Mouse (Mus musculus) ES-Bruce4 (cell line): ENCODE results near the gene Rasgef1c. TPM values are rescaled to one million over a fixed set of nuclear protein-coding genes. Genes with fewer than 3 reads are reported as not detected.

Experiments used
- H3K27ac ChIP-seq: 2 replicates; pipeline ENCODE4 v1.5.1; 2012; ENCODE audit warnings: low read length, inconsistent platforms; ENCODE audit not compliant: insufficient read depth
- H3K27me3 ChIP-seq: 2 replicates; pipeline ENCODE4 v1.6.1; 2012; ENCODE audit warnings: mild to moderate bottlenecking, low read length, inconsistent platforms; ENCODE audit not compliant: control insufficient read depth, poor library complexity, insufficient read depth, severe bottlenecking
- H3K36me3 ChIP-seq: 2 replicates; pipeline ENCODE4 v1.6.1; 2012; ENCODE audit warnings: inconsistent platforms, mild to moderate bottlenecking, low read length, moderate library complexity; ENCODE audit not compliant: control insufficient read depth, poor library complexity, insufficient read depth, severe bottlenecking
- H3K4me1 ChIP-seq: one replicate; pipeline ENCODE4 v1.8.1; 2011; ENCODE audit warnings: low read length; ENCODE audit not compliant: control insufficient read depth, insufficient read depth
- H3K4me3 ChIP-seq: 2 replicates; pipeline ENCODE4 v1.5.1; 2011; ENCODE audit warnings: low read depth, mild to moderate bottlenecking, low read length
- H3K9ac ChIP-seq: 2 replicates; pipeline ENCODE4 v1.6.1; 2012; ENCODE audit warnings: low read depth, mild to moderate bottlenecking, inconsistent platforms; ENCODE audit not compliant: poor library complexity, severe bottlenecking
- H3K9me3 ChIP-seq: replicated peaks from 2 replicates; pipeline ENCODE4 v1.6.1; 2012; ENCODE audit warnings: mild to moderate bottlenecking, low read length, inconsistent platforms; ENCODE audit not compliant: control insufficient read depth, poor library complexity, insufficient read depth, severe bottlenecking
- CTCF ChIP-seq: IDR thresholded peaks from one replicate; pipeline ENCODE4 v1.8.1; 2011; ENCODE audit warnings: low read depth, low read length
- EP300 ChIP-seq: IDR thresholded peaks from 2 replicates; pipeline ENCODE4 v1.6.1; 2011; ENCODE audit warnings: low read depth, low read length; ENCODE audit not compliant: insufficient read depth
- POLR2A ChIP-seq: IDR thresholded peaks from one replicate; pipeline ENCODE4 v1.8.1; 2011; ENCODE audit warnings: low read length; ENCODE audit not compliant: insufficient read depth
- polyA plus RNA-seq: library from polyadenylated mRNA; stranded (reverse); fragments of >200 nt; gene quantifications from 2 replicates; pipeline ENCODE4 v1.2.4, GENCODE M21; 2011; ENCODE audit warnings: low read depth; ENCODE audit not compliant: missing spikeins, insufficient read depth, insufficient read length

Gene Rasgef1c
- polyA plus RNA-seq, 1 experiment: not detected

DNA sequence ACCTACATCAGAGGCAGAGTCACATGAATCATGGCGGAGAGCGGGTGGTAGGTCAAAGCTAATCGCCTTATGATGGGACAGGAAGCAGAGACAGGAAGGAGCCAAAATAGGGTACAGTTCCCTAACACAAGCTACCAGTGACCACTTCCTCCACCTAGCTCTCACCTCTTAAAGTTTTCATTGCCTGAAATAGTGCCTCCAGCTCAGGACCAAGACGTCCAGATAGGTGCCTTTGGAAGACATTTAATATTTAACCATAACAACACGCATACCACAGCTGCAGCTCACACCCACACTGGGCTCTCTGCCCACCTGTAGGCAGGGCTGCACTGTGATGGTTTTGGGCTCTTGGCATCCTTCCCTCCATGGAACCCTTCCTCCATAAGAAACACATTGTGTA, 95.7 kb downstream of the Rasgef1c start:
- Histone ChIP-seq H3K27me3 (no peaks in the 10 kb centered on the region), H3K4me3 (no peak overlapping the region), H3K27ac (no peak overlapping the region), H3K4me1 (no peaks in the 10 kb centered on the region), H3K9ac (no peak overlapping the region), H3K9me3 (no peaks in the 10 kb centered on the region), H3K36me3 (no peaks in the 10 kb centered on the region)
- no peak for TF ChIP-seq EP300

DNA sequence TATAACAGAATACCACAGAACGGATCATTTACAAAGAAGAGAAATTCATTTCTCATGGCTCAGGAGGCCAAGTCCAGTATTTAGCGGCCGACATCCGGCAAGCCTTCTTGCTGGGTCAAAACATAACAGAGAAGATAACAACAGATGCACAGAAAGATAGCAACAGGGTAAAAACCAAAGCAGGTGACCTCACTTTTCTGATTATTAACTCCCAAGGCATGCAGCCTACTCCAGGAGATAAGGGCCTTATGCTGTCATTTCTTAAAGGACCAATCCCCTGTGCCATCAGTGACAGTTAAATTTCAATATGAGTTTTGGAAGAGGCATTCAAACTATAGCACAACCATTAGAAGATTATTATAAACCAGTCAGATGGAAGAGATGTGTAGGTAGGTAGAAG, 101.2 kb downstream of the Rasgef1c start:
- H3K9ac ChIP-seq: no peak overlapping the region
- no peaks in the 10 kb centered on the region for H3K36me3 ChIP-seq
- no peak overlapping the region for H3K27ac ChIP-seq
- H3K4me3 ChIP-seq: no peak overlapping the region
- H3K27me3 ChIP-seq: no peaks in the 10 kb centered on the region
- TF ChIP-seq EP300 (no peak), POLR2A (no peak), CTCF (no peak)
- H3K4me1 ChIP-seq: no peaks in the 10 kb centered on the region
- no peaks in the 10 kb centered on the region for H3K9me3 ChIP-seq

DNA sequence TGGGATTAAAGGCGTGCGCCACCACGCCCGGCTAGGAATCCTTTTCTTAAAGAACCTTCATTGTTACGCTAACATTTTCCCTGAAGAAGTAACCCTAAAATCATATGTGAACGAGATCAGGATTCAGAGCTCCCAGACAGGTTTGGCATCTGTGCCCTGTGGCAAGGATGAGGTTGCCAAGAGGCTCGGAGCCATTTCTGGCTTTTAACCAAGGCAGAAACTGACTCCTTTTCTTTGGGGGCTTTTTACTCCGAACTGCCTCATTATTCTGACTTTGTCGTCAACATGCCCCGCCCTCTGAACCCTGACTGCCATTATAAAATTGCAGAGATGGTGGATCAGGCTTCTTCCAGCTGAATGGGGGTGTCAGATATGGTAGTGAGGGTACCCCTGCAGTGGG, 106.1 kb downstream of the Rasgef1c start:
- Histone ChIP-seq H3K27me3 (peaks cover 2% of the 10 kb centered on the region; the same call in 1 of the 2 replicates), H3K36me3 (no peaks in the 10 kb centered on the region), H3K9ac (no peak overlapping the region), H3K27ac (peak overlapping the region; percentile 63), H3K9me3 (no peaks in the 10 kb centered on the region), H3K4me3 (peak overlapping the region; percentile 18; the same call in 1 of the 2 replicates), H3K4me1 (peaks cover 2% of the 10 kb centered on the region)
- TF ChIP-seq CTCF (no peak), POLR2A (no peak), EP300 (no peak)

DNA sequence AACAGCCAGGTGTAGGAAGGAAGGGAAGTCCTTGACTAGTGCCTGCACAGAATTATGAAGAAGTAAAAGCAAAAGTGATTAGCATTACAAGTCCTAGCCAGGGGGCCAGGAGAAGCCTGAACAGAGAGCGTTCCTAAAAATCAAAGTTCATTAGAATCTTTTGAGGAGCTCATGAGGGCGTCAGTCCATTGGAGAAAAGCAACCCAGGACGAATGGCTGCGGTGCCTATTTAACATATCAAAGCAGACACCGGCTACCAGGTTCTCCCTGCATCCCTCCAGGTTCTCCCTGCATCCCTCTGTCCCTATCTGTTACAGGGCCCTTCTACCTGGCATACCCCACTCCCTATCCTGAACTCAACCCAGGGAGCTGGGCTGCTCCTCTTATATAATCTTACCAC, 106.6 kb downstream of the Rasgef1c start:
- TF ChIP-seq POLR2A (no peak), CTCF (no peak), EP300 (no peak)
- peak overlapping the region; percentile 63 for H3K27ac ChIP-seq
- H3K36me3 ChIP-seq: no peaks in the 10 kb centered on the region
- H3K27me3 ChIP-seq: peaks cover 2% of the 10 kb centered on the region; the same call in 1 of the 2 replicates
- H3K4me3 ChIP-seq: no peak overlapping the region
- H3K9me3 ChIP-seq: no peaks in the 10 kb centered on the region
- H3K9ac ChIP-seq: no peak overlapping the region
- peaks cover 2% of the 10 kb centered on the region for H3K4me1 ChIP-seq

DNA sequence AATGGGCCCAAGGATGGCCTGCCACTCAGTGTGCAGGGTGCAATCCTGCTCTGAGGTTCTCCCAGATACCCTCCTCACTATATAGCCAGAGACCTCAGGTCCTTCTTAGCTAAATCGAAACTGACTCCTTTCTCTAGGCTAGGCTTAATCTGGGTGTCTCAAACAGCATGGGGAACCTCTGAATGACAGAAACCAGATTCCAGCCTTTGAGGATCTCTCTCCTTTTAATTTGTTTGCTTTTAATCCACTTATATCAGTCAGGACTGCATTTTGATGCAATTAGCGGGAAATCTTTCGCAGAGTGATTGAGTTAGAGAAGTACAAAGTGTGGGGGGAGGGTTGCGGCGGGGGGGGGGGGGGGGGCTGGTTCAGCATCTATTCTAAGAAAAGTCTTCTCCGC, 111.4 kb downstream of the Rasgef1c start:
- no peaks in the 10 kb centered on the region for H3K36me3 ChIP-seq
- H3K27ac ChIP-seq: no peak overlapping the region
- no peak overlapping the region for H3K4me3 ChIP-seq
- H3K4me1 ChIP-seq: peaks cover 2% of the 10 kb centered on the region
- H3K9ac ChIP-seq: no peak overlapping the region
- H3K27me3 ChIP-seq: peaks cover 2% of the 10 kb centered on the region
- no peaks in the 10 kb centered on the region for H3K9me3 ChIP-seq
- TF ChIP-seq POLR2A (no peak), CTCF (no peak)

DNA sequence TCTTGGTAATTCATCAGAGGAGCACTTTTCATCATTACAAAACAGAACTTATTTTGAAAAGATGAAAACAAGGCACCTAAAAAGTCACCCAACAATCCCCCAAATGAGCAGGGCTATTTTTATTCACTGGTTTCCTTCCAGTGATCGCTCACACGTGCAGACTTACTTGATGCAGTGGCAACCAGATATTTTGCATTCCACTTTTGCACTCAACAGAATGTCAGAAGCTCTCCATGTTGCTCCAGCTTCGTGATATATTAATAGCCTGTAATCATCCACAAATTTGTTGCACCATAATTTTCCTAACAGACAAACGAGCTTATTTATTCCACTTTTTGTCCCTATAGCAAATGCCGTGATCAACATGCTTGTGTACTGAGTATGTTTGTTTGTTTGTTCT, 114.9 kb downstream of the Rasgef1c start:
- Histone ChIP-seq H3K27me3 (peaks cover 2% of the 10 kb centered on the region), H3K9ac (no peak overlapping the region), H3K27ac (no peak overlapping the region), H3K36me3 (no peaks in the 10 kb centered on the region), H3K9me3 (no peaks in the 10 kb centered on the region), H3K4me1 (no peaks in the 10 kb centered on the region), H3K4me3 (no peak overlapping the region)
- TF ChIP-seq POLR2A (no peak), CTCF (no peak), EP300 (no peak)
